Mouse (Mus musculus) megakaryocyte, embryonic 14.5 days (primary cell): ENCODE measurements around the gene Atg7. TPM values are rescaled to one million over a fixed set of nuclear protein-coding genes. Genes with fewer than 3 reads are reported as not detected.

ENCODE experiments used
- H3K27me3 ChIP-seq: replicated peaks from 2 replicates; pipeline ENCODE3; 2012; ENCODE audit warnings: inconsistent platforms
- H3K36me3 ChIP-seq: replicated peaks from 2 replicates; pipeline ENCODE3; 2012; ENCODE audit warnings: low read length, inconsistent platforms, mixed read lengths
- H3K4me1 ChIP-seq: 2 replicates; pipeline ENCODE4 v1.6.1; 2012; ENCODE audit warnings: inconsistent platforms
- H3K4me3 ChIP-seq: replicated peaks from 2 replicates; pipeline ENCODE3; 2012; ENCODE audit warnings: moderate library complexity, mild to moderate bottlenecking, inconsistent platforms
- H3K9me3 ChIP-seq: 2 replicates; pipeline ENCODE4 v1.6.1; 2012; ENCODE audit warnings: inconsistent platforms
- FLI1 ChIP-seq: IDR thresholded peaks from 2 replicates; pipeline ENCODE4 v1.6.1; 2012; ENCODE audit warnings: low read length, inconsistent platforms, mixed read lengths
- GATA1 ChIP-seq: IDR thresholded peaks from 3 replicates; pipeline ENCODE4 v1.6.1; 2012; ENCODE audit warnings: mixed read lengths, low read length, inconsistent platforms, borderline replicate concordance
- polyA plus RNA-seq: library from polyadenylated mRNA; stranded (reverse); fragments of >175 nt; gene quantifications from 2 replicates; pipeline ENCODE4 v1.2.3, GENCODE M21; 2012; ENCODE audit warnings: low replicate concordance; ENCODE audit not compliant: insufficient read depth

The Atg7 gene
- polyA plus RNA-seq, 1 experiment = 92.9 TPM

DNA sequence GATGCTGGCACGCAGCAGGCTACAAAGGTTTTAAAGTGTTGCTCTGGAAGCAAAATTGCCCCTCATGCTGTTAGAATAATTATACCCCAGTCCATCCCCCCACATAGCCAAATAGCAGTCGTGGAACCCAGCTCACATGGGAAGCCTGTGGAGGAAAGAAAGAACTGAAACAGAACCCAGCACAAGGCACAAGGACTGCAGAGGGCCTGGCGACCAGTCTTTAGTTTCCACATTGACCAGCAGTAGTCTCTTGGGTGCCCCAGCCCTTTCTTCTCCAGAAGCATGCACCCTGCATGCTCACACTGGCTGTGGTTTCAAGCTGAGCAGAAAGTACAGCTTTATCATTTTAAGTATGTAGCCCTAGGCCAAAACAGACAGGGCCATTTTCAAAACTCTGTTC lies 199.2 kb downstream of the Atg7 start:
- Histone ChIP-seq H3K9me3 (peaks cover 21% of the 10 kb centered on the region), H3K36me3 (peaks cover 23% of the 10 kb centered on the region), H3K4me1 (peaks cover 56% of the 10 kb centered on the region), H3K27me3 (no peaks in the 10 kb centered on the region), H3K4me3 (no peak overlapping the region)
- TF ChIP-seq FLI1 (no peak), GATA1 (no peak)

DNA sequence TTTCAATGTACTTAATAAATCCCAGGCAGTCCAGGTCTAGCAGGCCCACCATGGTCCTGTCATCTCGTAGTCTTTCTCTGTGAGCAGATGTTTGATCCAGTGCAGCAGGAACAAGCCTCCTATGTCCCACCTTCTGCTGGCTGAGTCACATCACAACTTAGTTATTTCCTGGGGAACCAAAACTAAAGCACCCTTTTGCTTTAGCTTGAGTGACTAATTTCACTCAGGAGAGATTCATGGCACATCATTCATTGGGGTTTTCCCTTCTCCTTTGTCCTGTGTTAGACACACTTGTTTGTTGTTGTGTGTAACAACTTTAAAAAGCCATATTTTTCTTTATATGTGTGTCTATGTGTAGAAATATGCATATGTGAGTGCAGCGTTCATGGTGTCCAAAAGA lies 200.0 kb downstream of the Atg7 start:
- Histone ChIP-seq H3K4me1 (peaks cover 62% of the 10 kb centered on the region), H3K4me3 (no peak overlapping the region), H3K36me3 (peaks cover 17% of the 10 kb centered on the region), H3K9me3 (peaks cover 19% of the 10 kb centered on the region), H3K27me3 (no peaks in the 10 kb centered on the region)
- no peak for TF ChIP-seq GATA1

DNA sequence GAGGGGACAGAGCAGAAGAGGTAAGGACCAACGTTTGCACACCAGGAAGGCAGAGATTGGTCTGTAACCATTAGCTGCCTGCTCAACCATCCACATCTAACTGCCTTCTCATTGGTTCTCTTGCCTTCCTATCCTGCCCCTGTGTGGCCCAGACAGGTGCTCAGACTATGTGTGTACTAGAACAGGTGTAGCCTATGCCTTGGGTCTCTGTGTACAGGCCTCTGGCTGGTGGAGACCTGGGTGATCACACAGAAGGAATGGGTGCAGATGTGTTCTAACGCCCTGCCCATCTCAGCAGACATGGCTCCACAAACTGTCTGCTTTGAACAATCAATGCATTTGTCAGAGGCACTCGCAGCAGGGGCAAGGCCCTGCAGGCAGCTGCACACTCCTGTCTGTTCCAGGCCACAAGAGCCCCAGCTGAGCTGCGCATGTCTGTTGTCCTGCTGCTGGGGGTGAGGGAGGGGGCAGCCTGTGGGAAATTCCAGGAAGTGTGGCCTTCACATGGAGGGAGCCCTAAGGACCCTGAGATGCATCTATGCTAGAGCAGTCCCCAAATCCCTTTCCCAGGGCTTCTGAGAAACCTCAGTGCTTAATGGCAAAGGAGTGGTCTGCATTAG lies 203.4 kb downstream of the Atg7 start:
- peaks cover 19% of the 10 kb centered on the region for H3K36me3 ChIP-seq
- no peak for TF ChIP-seq GATA1
- no peak for TF ChIP-seq FLI1
- no peak overlapping the region for H3K4me3 ChIP-seq
- H3K9me3 ChIP-seq = peaks cover 9% of the 10 kb centered on the region; the same call in 1 of the 2 replicates
- H3K27me3 ChIP-seq = no peaks in the 10 kb centered on the region
- H3K4me1 ChIP-seq = peaks cover 65% of the 10 kb centered on the region

DNA sequence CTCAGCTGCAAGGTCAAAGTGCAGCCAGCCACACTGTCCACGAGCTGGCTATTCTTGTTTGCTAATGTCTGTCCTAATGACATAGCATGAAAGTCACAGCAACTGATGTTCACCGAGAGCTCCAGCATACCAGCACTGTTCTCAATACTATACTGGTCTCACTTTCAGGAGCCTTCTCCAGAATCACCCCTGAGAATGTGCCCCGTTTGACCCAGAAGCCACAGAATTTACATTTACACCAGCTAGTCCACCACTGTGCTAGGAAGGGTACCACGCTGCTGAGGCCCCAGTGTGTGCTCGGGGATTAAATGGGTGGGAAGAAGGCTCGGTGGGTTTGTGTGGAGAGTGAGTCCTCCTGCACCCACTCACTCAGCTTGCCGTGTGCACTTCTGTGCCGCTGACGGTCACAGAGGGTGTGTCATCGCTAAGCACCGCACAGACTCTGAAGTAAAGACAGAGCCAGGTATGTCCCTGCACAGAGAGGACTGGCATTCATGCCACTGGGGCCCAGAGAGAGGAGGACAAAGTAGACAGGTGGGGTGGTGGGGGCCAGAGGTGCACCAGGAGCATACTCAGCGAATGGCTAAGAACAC lies 204.8 kb downstream of the Atg7 start:
- Histone ChIP-seq H3K9me3 (peaks cover 9% of the 10 kb centered on the region; the same call in 1 of the 2 replicates), H3K27me3 (no peaks in the 10 kb centered on the region), H3K4me3 (no peak overlapping the region), H3K4me1 (peaks cover 65% of the 10 kb centered on the region), H3K36me3 (peaks cover 19% of the 10 kb centered on the region)
- TF ChIP-seq FLI1 = no peak
- TF ChIP-seq GATA1 = no peak

DNA sequence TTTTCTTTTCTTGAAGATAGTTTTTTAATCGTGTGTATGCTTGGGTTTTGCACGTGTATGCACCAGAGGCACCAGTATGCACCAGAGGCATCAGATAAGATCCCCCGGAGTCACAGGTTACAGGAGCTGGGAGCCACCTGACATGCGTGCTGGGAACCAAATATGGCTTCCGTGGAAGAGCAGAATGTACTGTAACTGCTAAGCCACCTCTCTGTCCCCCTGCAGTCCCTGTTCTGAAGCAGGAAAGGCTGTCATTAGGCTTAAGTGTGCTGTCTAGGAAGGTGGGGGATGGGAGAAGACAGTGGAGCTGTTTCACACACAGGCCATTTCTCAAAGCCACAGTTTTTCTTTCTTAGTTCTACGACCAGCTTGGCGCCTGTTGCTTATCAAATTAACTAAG lies 205.9 kb downstream of the Atg7 start:
- H3K36me3 ChIP-seq = peaks cover 13% of the 10 kb centered on the region
- TF ChIP-seq FLI1 (no peak), GATA1 (no peak)
- no peaks in the 10 kb centered on the region for H3K27me3 ChIP-seq
- H3K4me3 ChIP-seq = peak overlapping the region; percentile 50
- peaks cover 3% of the 10 kb centered on the region; the same call in 1 of the 2 replicates for H3K9me3 ChIP-seq
- peaks cover 66% of the 10 kb centered on the region for H3K4me1 ChIP-seq

DNA sequence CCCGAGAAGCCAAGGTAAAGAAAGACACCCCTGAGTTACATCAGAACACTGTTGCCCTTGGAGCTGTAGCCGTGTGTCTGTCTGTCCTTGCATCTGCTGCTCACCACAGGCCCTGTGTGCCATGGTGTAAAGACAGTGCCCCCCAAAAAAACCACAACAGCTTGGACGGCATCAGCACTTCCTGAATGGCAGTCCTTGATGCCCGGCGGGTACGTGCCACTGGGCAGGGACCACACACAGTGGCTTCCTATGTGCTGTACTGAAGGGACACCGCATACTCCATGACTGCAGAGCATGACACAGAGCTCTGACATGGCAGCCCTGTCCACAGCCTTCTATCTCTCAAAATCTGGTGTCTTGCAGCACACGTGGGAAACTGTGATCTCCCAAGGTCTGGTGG lies 206.9 kb downstream of the Atg7 start:
- Histone ChIP-seq H3K4me1 (peaks cover 76% of the 10 kb centered on the region), H3K9me3 (no peaks in the 10 kb centered on the region)
- TF ChIP-seq GATA1 (no peak), FLI1 (no peak)

DNA sequence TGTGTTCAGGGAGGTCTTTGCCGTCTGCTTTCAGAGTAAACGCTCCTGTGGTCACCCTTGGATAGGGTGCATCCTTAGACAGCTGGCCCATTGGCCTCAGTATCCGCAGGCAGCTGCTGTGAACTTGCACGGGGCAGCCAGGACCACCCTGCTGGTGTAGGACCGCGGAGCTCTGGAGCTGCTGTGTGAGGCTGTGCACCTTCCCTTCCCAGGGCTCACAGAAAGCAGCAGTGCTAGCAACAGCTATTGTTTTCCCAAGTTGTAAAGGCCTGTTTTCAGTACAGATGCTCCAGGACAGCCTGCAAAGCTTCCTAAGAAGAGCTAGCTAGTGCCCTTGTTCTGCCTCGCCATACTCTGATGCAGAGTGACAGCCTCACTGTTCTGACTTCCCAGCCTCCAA lies 208.8 kb downstream of the Atg7 start:
- Histone ChIP-seq H3K27me3 (no peaks in the 10 kb centered on the region), H3K9me3 (no peaks in the 10 kb centered on the region)
- TF ChIP-seq GATA1 (no peak), FLI1 (no peak)

More for the DNA sequence above, 206.9 kb downstream of the Atg7 start:
- Histone ChIP-seq H3K36me3 (peaks cover 13% of the 10 kb centered on the region), H3K4me3 (peak overlapping the region; percentile 16), H3K27me3 (no peaks in the 10 kb centered on the region)

DNA sequence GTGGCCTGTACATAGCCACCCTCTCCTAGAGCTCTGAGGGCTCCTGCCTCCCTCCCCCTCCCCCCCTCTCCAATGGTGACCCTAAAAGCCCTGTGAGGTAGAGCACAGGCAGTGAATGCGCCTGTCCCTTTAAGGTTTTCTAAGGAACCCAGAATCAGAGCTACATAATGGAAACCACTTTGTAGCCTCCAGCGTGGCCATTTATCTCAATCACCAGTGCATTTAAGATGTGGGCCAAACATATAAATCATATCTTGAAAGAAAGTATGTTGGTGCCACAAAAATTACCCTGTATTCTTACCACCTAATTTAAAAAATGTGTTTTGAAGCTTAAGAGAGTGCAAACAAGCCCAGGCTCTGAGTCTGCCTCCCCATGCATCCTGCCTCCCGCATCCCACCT lies 209.8 kb downstream of the Atg7 start:
- Histone ChIP-seq H3K9me3 (no peaks in the 10 kb centered on the region), H3K4me1 (peaks cover 84% of the 10 kb centered on the region), H3K4me3 (no peak overlapping the region), H3K27me3 (no peaks in the 10 kb centered on the region), H3K36me3 (peaks cover 38% of the 10 kb centered on the region)
- TF ChIP-seq GATA1 (no peak), FLI1 (no peak)

More for the DNA sequence above, 208.8 kb downstream of the Atg7 start:
- H3K4me3 ChIP-seq = no peak overlapping the region
- H3K36me3 ChIP-seq = peaks cover 29% of the 10 kb centered on the region
- peaks cover 85% of the 10 kb centered on the region for H3K4me1 ChIP-seq

DNA sequence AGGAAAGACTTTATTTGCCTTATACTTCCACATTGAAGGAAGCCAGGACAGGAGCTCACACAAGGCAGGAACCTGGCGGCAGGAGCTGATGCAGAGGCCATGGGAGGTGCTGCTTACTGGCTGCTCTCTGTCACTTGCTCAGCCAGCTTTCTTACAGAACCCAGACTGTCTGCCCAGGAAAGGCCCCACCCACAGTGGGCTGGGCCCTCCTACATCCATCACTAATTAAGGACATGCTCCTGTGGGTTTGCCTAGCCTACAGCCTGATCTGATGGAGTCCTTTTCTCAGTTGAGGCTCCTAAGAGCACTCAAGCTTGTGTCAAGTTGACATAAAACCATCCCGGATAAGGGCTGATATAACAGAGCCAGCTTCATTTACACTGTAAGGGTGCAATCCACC lies 211.5 kb downstream of the Atg7 start:
- Histone ChIP-seq H3K27me3 (no peaks in the 10 kb centered on the region), H3K4me3 (no peak overlapping the region), H3K9me3 (no peaks in the 10 kb centered on the region), H3K4me1 (peaks cover 84% of the 10 kb centered on the region), H3K36me3 (peaks cover 51% of the 10 kb centered on the region)
- TF ChIP-seq GATA1 (no peak), FLI1 (no peak)

DNA sequence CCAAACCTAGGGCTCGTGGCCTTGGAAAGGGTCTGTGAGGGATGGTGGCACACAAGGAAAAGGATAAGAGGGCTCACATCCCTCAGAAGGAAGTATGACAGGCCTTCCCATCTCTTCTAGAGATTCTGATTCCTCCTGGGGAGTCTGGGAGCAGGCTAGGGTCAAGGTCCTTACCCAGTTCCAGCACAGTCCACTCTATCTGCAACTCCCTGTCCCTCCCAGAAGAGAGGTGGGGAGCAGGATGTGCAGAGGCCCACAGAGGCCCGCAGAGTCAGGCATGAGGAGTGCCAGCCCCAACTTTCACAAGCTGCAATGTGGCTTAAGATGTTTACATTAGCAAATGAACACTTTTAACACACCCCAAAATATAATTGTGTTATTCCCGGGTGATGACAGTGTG lies 212.7 kb downstream of the Atg7 start:
- no peaks in the 10 kb centered on the region for H3K9me3 ChIP-seq
- peaks cover 54% of the 10 kb centered on the region for H3K36me3 ChIP-seq
- H3K4me1 ChIP-seq = peaks cover 76% of the 10 kb centered on the region
- no peaks in the 10 kb centered on the region for H3K27me3 ChIP-seq
- no peak overlapping the region for H3K4me3 ChIP-seq
- no peak for TF ChIP-seq FLI1
- no peak for TF ChIP-seq GATA1

DNA sequence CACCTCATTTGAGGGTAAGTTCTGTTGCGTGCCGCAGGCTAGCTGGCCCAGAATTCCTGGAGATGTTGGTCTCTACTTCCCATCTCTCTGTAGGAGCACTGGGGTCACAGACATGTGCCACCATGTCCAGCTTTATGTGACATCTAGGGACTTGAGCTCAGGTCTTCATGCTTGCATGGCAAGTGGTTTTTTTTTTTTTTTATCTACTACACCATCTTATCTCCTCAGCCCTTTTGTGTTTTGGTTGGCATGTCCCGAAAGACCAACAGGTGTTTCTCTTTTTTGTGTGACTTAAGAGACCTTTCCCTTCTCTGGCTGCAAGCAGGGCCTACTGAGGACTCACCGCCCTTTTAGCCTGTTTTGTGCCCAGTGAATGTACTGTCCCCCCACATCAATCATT lies 213.6 kb downstream of the Atg7 start:
- TF ChIP-seq GATA1 (no peak), FLI1 (no peak)
- H3K4me3 ChIP-seq = no peak overlapping the region
- no peaks in the 10 kb centered on the region for H3K9me3 ChIP-seq
- H3K4me1 ChIP-seq = peaks cover 77% of the 10 kb centered on the region
- no peaks in the 10 kb centered on the region for H3K27me3 ChIP-seq
- peaks cover 62% of the 10 kb centered on the region for H3K36me3 ChIP-seq
